In the genomic region with DNA sequence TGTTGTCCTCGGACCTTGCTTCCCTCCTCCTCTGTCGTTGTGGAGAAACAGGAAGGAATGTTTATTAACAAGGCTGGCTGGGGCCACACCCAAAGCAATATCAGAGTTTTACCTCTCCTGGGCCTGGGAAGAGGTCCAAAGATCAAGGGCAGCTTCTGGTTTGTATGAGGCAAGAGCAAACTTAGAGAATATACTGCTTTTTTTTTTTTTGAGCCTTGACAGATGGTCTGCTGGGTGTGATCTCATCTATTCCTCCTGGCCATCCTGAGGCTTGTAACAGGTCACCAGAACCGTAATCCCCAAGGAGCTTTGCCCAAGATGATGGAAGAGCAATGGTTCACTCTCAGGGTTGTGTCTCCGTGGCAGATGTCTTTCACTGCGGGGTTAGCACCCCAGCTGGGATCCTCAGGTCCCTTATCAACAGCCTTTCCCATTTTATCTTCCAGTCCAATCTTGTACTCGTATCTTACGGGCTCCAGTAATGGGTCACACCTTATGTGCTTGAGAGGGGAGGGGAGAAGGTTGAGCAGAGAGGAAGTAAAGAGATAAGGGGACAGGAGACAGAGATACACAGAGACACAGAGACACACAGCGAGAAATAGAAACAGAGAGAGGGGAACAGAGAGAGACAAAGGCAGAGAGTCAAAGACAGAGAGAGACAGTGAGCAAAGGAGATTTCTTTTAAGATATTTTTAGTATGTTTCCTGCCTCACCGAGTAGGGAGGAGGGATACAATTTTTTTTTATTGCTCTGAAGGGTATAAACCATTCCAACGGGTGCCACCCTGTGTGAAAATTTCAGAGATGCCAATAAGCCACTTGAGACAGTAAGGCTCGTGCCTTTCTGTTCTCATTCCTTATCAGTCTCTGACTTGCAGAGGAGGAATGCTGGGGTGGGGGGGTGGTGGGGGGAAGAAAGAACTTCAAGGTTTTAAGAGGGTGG, we compare ENCODE assay signal across 11 mouse cellular contexts.
DNase-seq lines count a peak whose midpoint lies in the region; ATAC-seq lines count a peak whose summit lies in the region.
"Had no signal": no experiment of that assay in that cellular context is flagged by ENCODE, and none has a peak within 500 bp of the region (broad histone marks: within the 10 kb centered on the region; RNA-seq: fewer than 3 reads in every experiment).

No protein-coding gene starts in this region.

- no peak overlapping the region for H3K9ac ChIP-seq in forebrain, embryonic 14.5 days (ENCODE audit: low read length)
- H3K9ac ChIP-seq in forebrain, embryonic 11.5 days (ENCODE audit: low read length), result no peak overlapping the region
- H3K9ac ChIP-seq in midbrain, embryonic 11.5 days (ENCODE audit: low read length), result no peak overlapping the region
- no peak overlapping the region for H3K9ac ChIP-seq in midbrain, embryonic 13.5 days (replicated peaks)
- H3K9ac ChIP-seq in liver, embryonic 16.5 days (ENCODE audit: low read depth, low read length), result no peak overlapping the region

- H3K36me3 ChIP-seq in forebrain, embryonic 14.5 days (ENCODE audit: control insufficient read depth, insufficient read depth, low read length), result no peaks in the 10 kb centered on the region
- H3K36me3 ChIP-seq in forebrain, embryonic 11.5 days (ENCODE audit: control insufficient read depth, insufficient read depth, low read length), result no peaks in the 10 kb centered on the region
- H3K36me3 ChIP-seq in midbrain, embryonic 11.5 days (ENCODE audit: control insufficient read depth, insufficient read depth, low read length), result no peaks in the 10 kb centered on the region
- H3K36me3 ChIP-seq in midbrain, embryonic 13.5 days, result no peaks in the 10 kb centered on the region
- H3K36me3 ChIP-seq in liver, embryonic 16.5 days (ENCODE audit: control insufficient read depth, insufficient read depth), result no peaks in the 10 kb centered on the region

- no peak overlapping the region for H3K27ac ChIP-seq in forebrain, embryonic 14.5 days (ENCODE audit: low read depth, low read length)
- H3K27ac ChIP-seq in forebrain, embryonic 11.5 days (ENCODE audit: low read depth, low read length), result no peak overlapping the region
- H3K27ac ChIP-seq in midbrain, embryonic 11.5 days (ENCODE audit: low read depth, low read length), result no peak overlapping the region
- no peak overlapping the region for H3K27ac ChIP-seq in midbrain, embryonic 13.5 days
- no peak overlapping the region for H3K27ac ChIP-seq in liver, embryonic 16.5 days (ENCODE audit: low read length)

- 0 out of 2 replicates have a peak, but pooled peaks have one; percentile 20 for ATAC-seq in forebrain, embryonic 14.5 days
- no peak for ATAC-seq in forebrain, embryonic 11.5 days (replicated peaks; ENCODE audit: low FRiP score)
- ATAC-seq in midbrain, embryonic 11.5 days (ENCODE audit: low FRiP score), result no peak
- ATAC-seq in midbrain, embryonic 13.5 days, result no peak
- ATAC-seq in liver, embryonic 16.5 days (ENCODE audit: low read depth), result peak; percentile 58
- ATAC-seq: activated CD4-positive, CD25-positive, alpha-beta regulatory T cell, adult 4 months had no signal

- no peak overlapping the region for H3K4me3 ChIP-seq in forebrain, embryonic 14.5 days (ENCODE audit: low read depth, low read length)
- H3K4me3 ChIP-seq in forebrain, embryonic 11.5 days (ENCODE audit: low read depth, low read length), result no peak overlapping the region
- H3K4me3 ChIP-seq in midbrain, embryonic 11.5 days (ENCODE audit: low read depth, low read length), result no peak overlapping the region
- no peak overlapping the region for H3K4me3 ChIP-seq in midbrain, embryonic 13.5 days (replicated peaks)
- H3K4me3 ChIP-seq in liver, embryonic 16.5 days (ENCODE audit: low read depth, low read length), result no peak overlapping the region

- H3K9me3 ChIP-seq in forebrain, embryonic 14.5 days (replicated peaks; ENCODE audit: control insufficient read depth, low read length), result no peaks in the 10 kb centered on the region
- H3K9me3 ChIP-seq in forebrain, embryonic 11.5 days (ENCODE audit: control insufficient read depth, low read length), result no peaks in the 10 kb centered on the region
- no peaks in the 10 kb centered on the region for H3K9me3 ChIP-seq in midbrain, embryonic 11.5 days (ENCODE audit: control insufficient read depth, low read length)
- no peaks in the 10 kb centered on the region for H3K9me3 ChIP-seq in midbrain, embryonic 13.5 days
- H3K9me3 ChIP-seq in liver, embryonic 16.5 days (replicated peaks; ENCODE audit: control insufficient read depth, low read length), result no peaks in the 10 kb centered on the region

- no peaks in the 10 kb centered on the region for H3K27me3 ChIP-seq in forebrain, embryonic 14.5 days (replicated peaks; ENCODE audit: control insufficient read depth, insufficient read depth, low read length)
- H3K27me3 ChIP-seq in forebrain, embryonic 11.5 days (ENCODE audit: control insufficient read depth, insufficient read depth, low read length), result no peaks in the 10 kb centered on the region
- no peaks in the 10 kb centered on the region for H3K27me3 ChIP-seq in midbrain, embryonic 11.5 days (ENCODE audit: control insufficient read depth, insufficient read depth, low read length)
- H3K27me3 ChIP-seq in midbrain, embryonic 13.5 days, result no peaks in the 10 kb centered on the region
- no peaks in the 10 kb centered on the region for H3K27me3 ChIP-seq in liver, embryonic 16.5 days (ENCODE audit: control insufficient read depth, insufficient read depth, low read depth, low read length)

- H3K4me1 ChIP-seq in forebrain, embryonic 14.5 days (ENCODE audit: control insufficient read depth, insufficient read depth, low read length), result peaks cover 3% of the 10 kb centered on the region; the same call in 1 of the 2 replicates
- no peaks in the 10 kb centered on the region for H3K4me1 ChIP-seq in forebrain, embryonic 11.5 days (replicated peaks; ENCODE audit: control insufficient read depth, insufficient read depth, low read length)
- H3K4me1 ChIP-seq in midbrain, embryonic 11.5 days (ENCODE audit: control insufficient read depth, insufficient read depth, low read length), result no peaks in the 10 kb centered on the region
- H3K4me1 ChIP-seq in midbrain, embryonic 13.5 days (replicated peaks), result no peaks in the 10 kb centered on the region
- H3K4me1 ChIP-seq in liver, embryonic 16.5 days (ENCODE audit: control insufficient read depth, low read depth, low read length), result peaks cover 3% of the 10 kb centered on the region

- DNase-seq in forebrain, embryonic 14.5 days (ENCODE audit: low spot score), result no peak
- DNase-seq in forebrain, embryonic 11.5 days (ENCODE audit: low spot score), result no peak
- DNase-seq in midbrain, embryonic 11.5 days (ENCODE audit: low spot score, missing footprints), result peak; percentile 60
- peak; percentile 27 for DNase-seq in yolk sac, embryonic 10.5 days (ENCODE audit: low spot score)
- no peak for DNase-seq in T-cell, adult 2 months (ENCODE audit: low spot score)
- DNase-seq in urinary bladder, adult 2 months (ENCODE audit: low spot score), result no peak
- DNase-seq: B cell, adult 2 months; kidney, adult 9 months had no signal

- 74% methylated on average over 11 of the region's 11 CpGs for WGBS in forebrain, embryonic 14.5 days
- WGBS in forebrain, embryonic 11.5 days, result 81% methylated on average over 11 of the region's 11 CpGs
- WGBS in midbrain, embryonic 11.5 days, result 73% methylated on average over 11 of the region's 11 CpGs
- WGBS in midbrain, embryonic 13.5 days, result 80% methylated on average over 11 of the region's 11 CpGs
- WGBS in liver, embryonic 16.5 days (ENCODE audit: insufficient replicate concordance), result 25% methylated on average over 11 of the region's 11 CpGs

- no peak overlapping the region for H3K4me2 ChIP-seq in forebrain, embryonic 14.5 days (ENCODE audit: low read length)
- H3K4me2 ChIP-seq in forebrain, embryonic 11.5 days (ENCODE audit: low read depth, low read length, severe bottlenecking), result no peak overlapping the region
- H3K4me2 ChIP-seq in midbrain, embryonic 11.5 days, result no peak overlapping the region
- H3K4me2 ChIP-seq in midbrain, embryonic 13.5 days (replicated peaks), result no peak overlapping the region
- no peak overlapping the region for H3K4me2 ChIP-seq in liver, embryonic 16.5 days (ENCODE audit: low read depth, low read length)

Comparison
In these comparisons a context has a peak if more than half of its experiments do, and no peak if none do; other contexts are left out.
1. ATAC-seq: peak in forebrain, embryonic 14.5 days (single experiment) and liver, embryonic 16.5 days (single experiment); none in forebrain, embryonic 11.5 days (single experiment), midbrain, embryonic 11.5 days (single experiment) and midbrain, embryonic 13.5 days (single experiment).
2. DNase-seq: peak in midbrain, embryonic 11.5 days (single experiment) and yolk sac, embryonic 10.5 days (single experiment); none in forebrain, embryonic 14.5 days (single experiment), forebrain, embryonic 11.5 days (single experiment), T-cell, adult 2 months (single experiment) and urinary bladder, adult 2 months (single experiment).